Mouse (Mus musculus) kidney, postnatal 25 days (tissue): ENCODE measurements around the gene Dnah11.
A peak's percentile ranks its signal among the peaks of the same experiment; 100 is the strongest.

Source experiments
- DNase-seq, 2 experiments: peaks; one replicate each; pipeline ENCODE4 v3.0.0; 2021; ENCODE audit warnings: mixed read lengths in 2 of 2

Dnah11 gene

DNA sequence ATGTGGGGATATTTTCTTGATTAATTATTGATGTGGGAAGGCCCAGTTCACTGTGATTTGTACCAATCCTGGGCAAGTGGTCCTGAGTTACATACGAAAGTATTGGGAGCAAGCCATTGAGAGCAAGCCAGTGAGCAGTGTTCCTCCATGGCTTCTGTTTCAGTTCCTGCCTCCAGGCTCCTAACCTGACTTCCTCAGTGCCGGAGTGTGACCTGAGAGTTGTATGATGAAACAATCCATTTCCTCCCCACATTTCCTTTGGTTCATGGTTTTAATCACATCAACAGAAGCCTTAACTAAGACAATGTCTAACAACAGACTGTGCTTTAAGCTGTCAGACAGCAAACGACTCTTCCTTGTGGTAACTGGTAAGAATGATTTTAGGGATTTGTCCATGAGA is 114.0 kb downstream of the Dnah11 start:
- no peak for DNase-seq

DNA sequence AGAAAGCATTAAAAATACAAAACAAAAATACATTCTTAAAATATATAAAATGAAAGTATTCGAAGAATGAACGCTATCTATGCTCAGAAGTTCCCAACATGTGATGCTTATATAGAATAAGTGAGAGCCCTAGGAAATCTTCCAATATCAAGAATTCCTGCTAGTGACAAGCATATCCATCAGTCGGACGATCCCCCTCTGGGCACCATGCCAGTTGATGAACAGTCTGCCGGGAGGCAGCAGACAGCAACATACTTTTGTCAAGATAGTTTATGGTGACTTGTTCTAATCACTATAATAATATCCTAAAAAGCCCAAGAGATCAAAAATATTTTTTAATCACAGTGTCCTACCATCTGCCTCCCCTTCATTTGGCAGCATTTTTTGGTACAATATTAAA is 114.7 kb downstream of the Dnah11 start:
- DNase-seq = peak in 1 of 2 experiments; percentile 8

DNA sequence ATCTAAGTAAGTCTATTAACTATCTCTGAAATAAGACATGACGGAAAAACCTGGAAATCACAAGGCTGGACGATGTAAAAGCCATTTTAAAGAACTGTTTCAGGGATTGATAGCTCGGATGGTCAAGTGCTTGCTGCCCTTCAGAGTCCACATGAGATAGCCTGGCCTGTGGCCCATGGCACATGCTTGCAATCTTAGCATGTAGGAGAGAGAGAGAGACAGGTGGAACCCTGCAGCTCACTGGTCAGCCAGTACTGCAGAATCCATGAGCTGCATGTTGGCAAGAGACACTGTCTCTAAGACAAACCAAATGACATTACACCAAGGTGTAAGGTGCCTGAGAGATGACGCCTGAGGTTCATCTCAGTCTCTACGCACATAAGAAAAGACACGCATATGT is 118.4 kb downstream of the Dnah11 start:
- no peak for DNase-seq

DNA sequence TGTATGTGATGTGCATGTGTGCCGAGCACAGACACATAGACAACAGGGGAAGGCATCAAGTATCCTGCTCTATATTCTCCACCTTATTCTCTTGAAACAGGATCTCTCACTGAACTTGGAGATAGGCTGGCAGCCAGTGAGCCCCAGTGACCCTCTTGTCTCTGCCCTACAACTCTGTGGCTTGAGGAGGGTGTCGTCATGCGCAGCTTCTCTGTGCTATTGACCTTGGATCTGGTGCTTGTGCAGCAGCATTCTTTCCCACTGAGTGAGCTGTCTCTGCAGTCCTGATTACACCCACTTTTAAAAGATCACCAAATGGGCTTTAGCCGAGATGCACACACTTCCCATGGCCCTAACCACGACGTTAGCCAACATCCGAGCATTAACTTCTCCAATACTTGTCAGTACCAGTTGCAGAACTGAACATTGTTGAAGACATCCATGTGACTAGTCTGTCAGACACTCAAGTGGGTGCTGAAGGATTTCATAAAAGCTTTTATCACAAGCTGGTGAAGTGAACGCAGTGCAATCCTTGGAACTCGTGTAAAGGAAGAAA is 120.3 kb downstream of the Dnah11 start:
- no peak for DNase-seq

DNA sequence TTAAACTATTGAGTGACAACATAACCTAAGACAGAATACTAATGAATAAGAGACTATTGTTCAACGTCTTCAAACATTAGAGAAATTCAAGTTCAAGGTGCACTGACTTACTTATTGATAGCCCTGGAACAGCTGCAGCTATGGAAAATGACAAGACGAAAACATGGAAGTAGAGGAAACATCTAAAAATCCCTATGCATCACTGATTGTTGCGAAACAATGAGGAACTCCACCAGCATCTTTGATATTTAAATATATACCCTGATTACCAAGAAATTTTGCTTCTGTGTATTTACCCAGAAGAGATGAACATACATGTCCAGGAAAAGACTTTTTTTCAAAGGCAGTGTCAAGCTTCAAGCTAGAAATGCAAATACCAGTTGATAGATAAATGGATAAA is 122.0 kb downstream of the Dnah11 start:
- DNase-seq = no peak

DNA sequence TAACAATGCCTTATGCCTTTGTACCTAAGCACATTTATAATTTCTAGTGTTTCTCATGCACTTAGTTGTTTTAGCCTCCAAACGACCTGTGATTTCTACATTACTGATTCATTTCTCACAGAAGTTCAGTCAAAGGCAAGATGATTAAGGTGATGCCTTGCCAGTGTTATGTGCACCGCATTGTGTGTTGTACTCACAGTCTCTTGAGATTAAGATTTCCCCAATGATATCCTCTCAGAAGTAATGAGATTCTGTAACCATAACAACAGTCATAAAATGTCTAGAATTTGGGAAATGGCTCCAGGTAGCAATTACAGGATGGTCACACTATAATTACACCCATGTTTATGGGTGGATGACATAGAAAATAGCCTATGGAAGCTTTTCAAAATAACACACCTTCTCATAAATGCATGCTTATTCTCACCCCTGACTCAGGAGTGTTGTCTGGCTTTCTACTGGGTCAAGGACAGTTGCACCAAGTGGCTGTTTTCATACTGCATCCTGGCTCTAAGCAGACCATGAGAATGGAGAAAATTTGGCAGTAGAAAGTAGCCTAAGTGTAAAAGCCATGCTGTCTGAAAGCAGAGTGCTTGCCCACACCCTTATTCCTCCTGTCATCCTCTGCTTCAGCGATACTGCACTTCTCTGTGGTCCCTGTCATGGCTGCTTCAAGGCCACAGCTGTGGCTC is 126.5 kb downstream of the Dnah11 start:
- DNase-seq = no peak

DNA sequence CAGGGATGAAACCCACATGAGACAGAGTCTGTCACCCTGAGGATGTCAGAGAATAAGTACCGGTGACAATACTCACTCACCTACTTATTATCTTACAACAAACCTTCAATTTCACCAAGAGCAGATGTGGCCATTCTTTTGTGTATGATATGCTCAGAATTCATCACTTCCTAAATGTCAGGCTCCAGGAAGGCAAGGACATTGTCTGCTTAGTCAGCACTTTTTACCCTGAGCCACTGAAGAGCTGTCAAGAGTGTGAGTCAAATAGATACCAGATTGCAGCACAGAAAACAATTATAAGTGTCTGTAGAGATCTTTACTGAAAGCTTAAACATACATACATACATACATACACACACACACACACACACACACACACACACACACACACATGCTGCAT is 127.2 kb downstream of the Dnah11 start:
- no peak for DNase-seq

DNA sequence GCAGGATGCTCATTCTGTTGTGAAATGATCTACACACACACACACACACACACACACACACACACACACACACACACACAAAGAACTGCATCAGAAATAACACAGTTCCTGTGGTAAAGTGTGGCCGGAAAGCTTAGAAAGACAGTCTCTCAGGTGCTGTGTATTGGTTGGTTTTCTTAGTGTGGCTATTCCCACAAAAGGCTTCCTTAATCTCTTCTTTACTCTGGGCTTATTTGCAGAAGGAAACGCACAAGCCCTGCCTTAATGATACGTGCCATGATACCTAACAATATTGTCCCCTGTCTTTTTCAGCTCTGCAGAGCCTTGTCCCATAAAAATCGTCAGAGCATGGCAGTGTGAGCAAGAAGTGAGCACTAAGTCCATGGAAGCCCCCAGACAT is 130.1 kb downstream of the Dnah11 start:
- no peak for DNase-seq

DNA sequence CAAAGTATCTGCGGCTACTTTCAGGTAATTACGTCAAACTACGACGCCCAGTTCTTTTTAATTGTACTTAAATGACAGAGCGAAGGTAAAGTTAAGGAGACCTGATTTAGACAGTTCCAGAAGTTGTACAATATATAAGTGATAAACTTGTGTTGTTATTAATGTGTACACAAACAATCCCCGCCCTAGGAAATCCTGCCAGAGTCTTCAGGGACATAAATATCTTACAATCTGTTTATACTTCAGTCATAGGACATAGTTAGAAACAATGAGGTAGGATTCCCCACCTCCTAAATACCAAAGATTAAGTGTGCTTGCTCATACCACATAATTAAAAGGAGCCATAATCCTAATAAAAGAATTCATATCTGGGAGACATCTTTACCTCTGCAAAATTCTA is 136.5 kb downstream of the Dnah11 start:
- DNase-seq = no peak

DNA sequence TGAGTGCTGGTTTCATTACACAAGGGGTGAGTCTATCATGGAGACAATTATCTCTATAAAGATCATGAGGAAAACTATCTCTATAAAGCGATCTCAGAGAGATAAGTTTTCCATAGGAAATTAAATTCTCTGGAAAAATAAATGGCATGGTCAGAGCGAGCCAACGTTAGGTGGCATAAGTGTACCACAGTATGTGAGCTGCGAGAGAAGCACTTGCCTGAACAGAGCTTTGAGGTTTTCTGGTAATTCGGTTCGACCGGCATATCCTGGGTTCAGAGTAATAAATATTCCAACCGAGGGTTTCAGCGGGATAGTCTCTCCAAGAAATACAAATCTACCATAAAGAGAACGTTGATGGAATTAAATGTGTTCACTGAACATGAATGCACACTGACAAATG is 142.0 kb downstream of the Dnah11 start:
- DNase-seq = no peak

DNA sequence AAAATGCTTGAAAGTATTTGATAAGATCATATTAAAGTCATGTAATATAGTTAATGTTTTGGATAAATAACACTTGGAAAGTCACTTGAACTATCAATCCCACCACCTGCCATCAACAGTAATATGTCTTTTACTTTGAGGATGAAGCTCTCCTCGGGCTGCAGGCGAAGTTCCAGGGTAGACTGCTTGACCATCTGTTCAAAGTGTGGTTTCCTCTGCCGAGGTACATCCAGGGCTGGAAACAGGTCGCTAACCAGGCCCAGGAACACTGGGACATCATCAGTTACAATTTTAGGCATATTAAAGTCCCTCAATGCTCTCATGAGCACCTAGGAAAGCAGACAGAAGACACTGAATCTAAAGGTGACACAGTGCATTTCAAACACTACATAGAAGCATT is 153.5 kb downstream of the Dnah11 start:
- no peak for DNase-seq

DNA sequence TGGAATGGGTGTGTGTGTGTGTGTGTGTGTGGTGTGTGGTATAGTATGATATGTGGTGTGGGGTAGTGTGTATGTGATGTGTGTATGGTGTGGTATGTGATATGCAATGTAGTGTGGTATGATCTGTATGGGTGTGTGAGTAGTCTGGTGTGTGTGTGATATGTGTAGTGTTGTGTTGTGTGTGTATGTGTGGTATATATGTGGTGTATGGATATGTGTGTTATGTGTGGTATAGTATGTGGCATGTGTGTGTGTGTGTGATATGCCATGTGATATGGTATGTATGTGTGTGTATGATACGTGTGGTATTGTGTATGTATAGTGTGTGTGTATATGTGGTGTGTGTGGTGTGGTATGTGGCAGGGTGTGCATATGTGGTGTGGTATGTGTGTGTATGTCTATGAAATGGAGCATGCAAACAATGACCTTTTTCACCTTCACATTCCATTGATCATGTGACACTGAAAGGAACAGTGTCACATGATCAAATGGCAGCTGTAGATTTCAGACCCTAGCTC is 155.7 kb downstream of the Dnah11 start:
- no peak for DNase-seq

DNA sequence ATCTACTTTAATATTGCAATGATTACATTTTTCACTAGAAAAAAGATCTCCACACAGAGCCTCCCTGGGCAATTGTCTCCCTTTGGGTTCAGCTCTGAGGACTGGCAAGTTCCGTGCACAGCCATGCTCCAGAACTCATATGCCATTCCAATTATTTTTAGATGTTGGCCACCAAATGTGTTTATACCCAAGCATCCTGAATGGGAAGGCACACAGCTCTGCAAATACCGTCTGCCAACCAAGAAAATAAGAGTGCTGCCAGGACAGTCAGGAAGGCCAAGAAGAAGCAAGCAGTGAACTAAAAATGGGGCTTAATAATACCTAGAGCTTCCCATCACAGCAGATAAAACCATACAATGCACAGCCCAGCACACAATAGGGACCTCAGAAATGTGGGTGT is 156.6 kb downstream of the Dnah11 start:
- DNase-seq = no peak

DNA sequence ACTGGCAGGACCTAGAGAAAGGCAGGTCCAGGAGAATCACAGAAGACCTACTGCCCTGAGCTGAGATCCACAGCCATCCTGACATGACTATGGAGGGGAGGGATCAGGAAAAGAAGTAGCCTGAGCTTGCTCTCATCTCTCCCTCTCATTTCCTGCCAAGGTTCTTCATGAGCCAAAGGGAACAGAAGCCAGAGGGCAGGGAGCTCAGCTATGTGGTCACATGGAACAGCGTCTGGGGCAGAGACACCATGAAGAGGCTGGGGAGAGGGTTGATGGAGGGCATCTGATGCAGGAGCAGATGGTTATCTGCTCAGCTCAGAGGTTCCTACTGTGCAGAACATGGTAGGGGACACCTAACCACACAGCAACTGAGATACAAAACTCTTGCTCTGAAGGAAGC is 163.9 kb downstream of the Dnah11 start:
- DNase-seq = no peak

DNA sequence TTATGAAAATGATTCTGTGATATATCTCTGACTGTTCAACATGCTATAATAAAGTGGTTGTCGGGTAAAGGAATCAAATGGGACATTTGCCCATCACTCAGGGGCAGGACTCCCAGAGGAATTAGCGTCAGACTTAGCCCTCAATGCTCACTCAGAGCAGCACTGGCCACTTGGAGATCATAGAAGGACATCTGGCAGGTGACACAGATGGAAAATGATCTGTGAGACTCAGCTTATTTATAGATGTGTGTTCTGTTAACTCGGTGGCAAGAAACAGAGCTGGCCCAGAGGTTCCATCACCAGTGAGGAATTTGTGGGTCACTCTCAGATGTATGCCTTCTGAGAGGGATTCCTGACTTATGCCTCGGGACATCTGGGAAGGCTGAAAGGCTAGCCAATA is 173.1 kb downstream of the Dnah11 start:
- DNase-seq = no peak

DNA sequence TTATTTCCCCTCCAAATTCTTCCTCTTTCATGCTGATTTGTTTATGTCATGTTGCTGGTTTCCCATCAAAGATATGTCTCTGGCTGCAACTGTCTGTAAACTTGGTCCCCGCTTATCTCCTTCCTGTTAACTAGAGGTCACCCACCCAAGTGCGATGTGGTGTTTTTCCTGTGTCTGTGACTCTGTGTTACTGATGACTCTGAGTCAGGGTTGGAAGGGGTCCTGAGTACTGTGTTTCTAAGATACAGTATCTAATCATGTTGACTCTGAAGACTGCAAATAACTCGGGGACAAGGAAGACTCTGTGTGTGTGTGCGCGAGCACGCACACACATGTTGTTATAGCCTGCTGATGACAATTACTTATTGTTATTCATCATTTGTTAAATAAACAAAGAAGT is 179.9 kb downstream of the Dnah11 start:
- DNase-seq = no peak

DNA sequence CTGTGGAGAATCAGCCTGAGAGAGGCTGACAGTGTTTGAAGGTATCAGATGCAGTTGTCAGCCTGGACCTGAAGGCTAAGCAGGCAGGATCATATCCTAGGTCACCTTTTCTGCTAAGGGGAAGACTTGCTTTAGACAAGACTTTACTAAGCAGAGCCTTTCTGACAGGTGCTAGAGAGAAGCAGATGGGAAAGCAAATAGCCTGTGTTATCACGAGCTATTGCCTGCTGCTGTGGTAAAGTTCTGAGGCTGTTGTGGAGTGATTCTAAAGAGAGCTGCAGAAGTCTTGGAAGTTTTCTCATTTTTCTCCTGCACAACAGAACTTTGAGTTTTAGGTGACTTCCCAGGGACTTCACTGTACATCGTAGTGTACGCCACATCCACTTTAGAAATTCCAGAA is 185.0 kb downstream of the Dnah11 start:
- no peak for DNase-seq

DNA sequence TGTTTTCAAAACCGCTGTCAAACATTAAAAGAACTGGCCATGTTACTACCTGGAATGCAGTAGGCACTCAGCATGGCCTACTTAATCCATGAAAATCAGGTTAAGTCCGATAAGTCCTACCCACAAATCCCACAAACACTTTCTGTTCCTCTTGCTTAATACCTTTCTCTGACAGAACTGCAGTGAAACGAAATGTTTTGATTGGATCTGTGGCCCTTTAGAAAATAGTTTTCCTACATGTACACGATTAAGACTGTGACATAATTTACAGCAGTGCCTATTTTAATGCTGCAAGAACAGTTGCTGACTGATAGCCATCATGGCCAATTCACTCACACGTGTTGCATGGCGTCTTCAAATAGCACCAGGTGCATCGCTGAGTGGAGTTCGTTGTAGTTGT is 186.9 kb downstream of the Dnah11 start:
- DNase-seq = no peak

DNA sequence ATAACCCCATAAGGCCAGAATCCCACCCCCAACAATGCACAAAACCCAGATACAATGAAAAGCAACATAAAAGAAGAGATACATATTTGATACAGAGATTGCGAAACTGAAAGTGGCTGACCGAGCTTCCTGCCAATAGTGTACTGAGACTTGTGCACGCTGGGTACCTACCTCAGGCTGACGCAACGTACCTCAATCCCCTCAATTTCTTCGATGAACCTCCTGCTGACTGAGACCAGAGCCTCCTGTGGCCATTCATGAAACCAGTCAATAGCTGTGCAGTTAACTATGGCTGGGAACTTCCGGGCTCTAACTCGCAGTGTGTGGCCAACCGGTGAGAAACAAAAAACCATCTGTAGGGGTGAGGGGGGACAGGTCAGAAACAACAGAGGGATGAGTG is 203.9 kb downstream of the Dnah11 start:
- DNase-seq = no peak

DNA sequence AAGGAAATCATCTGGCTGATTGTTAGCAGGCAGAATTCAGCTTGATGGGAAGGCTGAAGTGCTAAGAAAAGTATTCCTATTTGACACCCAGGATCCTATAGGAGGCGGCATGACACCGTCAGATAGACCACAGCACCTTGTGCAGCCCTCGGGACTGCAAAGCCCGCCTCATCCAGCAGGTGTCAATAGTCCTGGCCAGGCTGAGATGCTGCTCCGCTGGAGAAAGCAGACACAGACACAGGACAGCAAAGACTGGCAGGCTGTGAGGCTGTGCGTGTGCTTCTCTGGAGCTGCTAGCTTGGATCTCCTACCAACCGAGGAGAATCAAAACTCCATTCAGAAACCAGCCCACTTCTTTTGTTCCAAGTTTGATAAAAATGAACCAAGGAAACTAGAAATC is 205.3 kb downstream of the Dnah11 start:
- DNase-seq = peak; percentile 82 to 83

DNA sequence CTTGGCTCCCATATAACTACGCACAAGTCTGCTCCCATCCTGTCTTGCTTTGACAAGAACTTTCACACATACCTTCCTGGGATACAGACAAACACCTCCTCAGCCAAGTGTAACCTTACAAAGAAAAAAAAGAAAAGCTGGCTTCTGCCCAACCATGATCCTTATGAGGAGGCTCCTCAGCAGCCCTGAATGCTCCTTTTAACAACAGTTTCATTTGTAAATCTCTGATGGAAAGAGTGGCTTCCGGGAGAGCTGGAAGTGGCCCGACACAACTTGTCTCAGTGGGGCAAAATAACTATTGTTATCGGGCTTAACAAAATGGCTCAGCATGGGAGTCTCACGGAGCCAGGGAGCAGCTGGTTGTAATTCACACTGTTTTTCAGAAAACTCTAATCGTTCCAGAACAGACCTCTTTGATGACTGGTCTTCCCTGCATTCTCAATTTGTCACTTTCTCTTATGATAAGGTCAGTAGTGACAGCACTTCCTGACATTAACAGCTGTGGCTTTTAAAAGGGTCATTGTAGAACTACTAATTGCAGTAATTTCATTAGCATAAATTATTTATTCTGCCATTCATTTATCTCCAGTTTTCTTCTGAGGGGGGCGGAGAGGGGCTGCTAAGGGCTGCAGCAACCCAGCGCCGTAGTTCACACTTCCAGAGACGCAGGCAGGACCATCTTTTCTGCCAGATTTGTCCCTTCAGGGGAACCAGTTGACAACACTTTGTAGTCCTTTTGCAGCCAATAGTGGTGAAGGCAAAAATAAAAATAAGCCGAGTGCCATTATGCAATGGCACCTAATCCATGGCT is 209.6 kb downstream of the Dnah11 start:
- DNase-seq = no peak

DNA sequence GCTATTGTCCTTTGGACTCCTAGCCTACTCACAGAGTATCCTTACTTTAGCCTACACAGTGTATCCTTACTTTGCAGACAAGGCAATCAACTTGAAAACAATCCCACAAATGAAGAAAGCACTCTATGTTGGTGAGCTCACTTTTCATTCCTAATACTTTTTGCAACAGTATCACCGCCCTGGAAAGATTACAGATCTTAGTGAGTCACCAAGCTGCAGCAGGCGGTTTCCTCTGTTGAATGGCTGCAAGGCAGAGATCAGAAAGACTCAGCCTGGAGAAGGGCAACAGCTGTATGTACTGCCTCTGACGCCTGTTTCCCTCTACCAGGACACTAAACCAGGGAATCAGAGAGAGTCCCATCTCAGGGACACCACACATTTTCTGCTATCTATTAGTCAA is 218.5 kb downstream of the Dnah11 start:
- no peak for DNase-seq

DNA sequence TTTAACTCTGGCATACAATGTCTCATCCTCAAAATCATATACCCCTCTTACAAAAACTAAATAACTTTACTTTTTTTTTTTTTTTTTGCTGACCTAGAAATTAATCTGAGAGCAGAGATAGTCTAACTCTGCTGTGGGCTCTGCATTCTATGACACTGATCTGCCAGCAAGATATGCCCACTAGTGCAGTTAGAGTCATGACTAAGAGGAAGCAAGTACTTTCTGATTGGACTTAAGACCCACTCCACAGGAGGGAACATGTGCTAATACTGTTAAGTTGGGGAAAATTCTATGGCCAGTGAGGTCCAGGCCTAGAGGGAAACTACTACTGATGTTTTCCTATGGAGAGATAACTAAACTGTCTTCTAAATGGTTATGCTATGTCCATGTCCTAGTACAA is 225.1 kb downstream of the Dnah11 start:
- DNase-seq = no peak

DNA sequence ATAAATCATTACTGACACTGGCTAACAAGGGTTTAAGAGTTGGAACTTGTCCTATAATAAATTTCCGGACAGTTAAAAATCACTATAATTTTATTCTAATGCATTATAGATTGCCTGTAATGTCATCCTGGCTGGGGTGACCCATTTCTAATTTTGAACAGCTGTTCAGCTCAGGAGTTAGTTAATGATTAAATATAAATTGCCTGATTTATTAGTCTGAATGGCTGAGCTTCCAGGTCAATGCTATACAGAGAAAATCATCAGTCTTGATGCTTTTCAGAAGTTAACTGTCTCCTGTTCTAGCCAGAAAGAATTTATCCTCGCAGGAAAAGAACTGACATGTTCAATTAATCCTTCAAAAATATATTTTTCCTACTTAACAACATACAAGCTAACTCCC is 236.1 kb downstream of the Dnah11 start:
- no peak for DNase-seq
